Mouse (Mus musculus) kidney, postnatal 14 days (tissue): ENCODE results near the gene Rnft2.

ENCODE experiments used
- DNase-seq: peaks from one replicate; pipeline ENCODE4 v3.0.0; 2022; ENCODE audit warnings: mixed read lengths

Rnft2 gene

GRCm38 (mm10) chr5:118171665-118172064 lies 73.3 kb downstream of the Rnft2 start:
- no peak for DNase-seq

GRCm38 (mm10) chr5:118170888-118171529 lies 73.9 kb downstream of the Rnft2 start:
- peak; percentile 46 for DNase-seq

GRCm38 (mm10) chr5:118169222-118170221 lies 75.4 kb downstream of the Rnft2 start:
- no peak for DNase-seq

- no peak for DNase-seq
Observed at GRCm38 (mm10) chr5:118167561-118167995, 77.3 kb downstream of the Rnft2 start.

GRCm38 (mm10) chr5:118165462-118165861 lies 79.5 kb downstream of the Rnft2 start:
- DNase-seq = no peak

- no peak for DNase-seq
Observed at GRCm38 (mm10) chr5:118164581-118164980, 80.3 kb downstream of the Rnft2 start, which contains the start of gene Hrk. TSS of gene Hrk (plus strand) at chr5:118164648.

- no peak for DNase-seq
Observed at GRCm38 (mm10) chr5:118160691-118161090, 84.2 kb downstream of the Rnft2 start.

- no peak for DNase-seq
Observed at GRCm38 (mm10) chr5:118156976-118157375, 87.9 kb downstream of the Rnft2 start.

- no peak for DNase-seq
Observed at GRCm38 (mm10) chr5:118155565-118155947, 89.4 kb downstream of the Rnft2 start.

- peak; percentile 91 for DNase-seq
Observed at GRCm38 (mm10) chr5:118154839-118155564, 89.9 kb downstream of the Rnft2 start, which contains the start of gene Fbxw8. TSS of gene Fbxw8 (minus strand) at chr5:118155464.

GRCm38 (mm10) chr5:118149711-118150110 lies 95.2 kb downstream of the Rnft2 start:
- no peak for DNase-seq

GRCm38 (mm10) chr5:118147264-118147663 lies 97.7 kb downstream of the Rnft2 start:
- DNase-seq = no peak

- peak; percentile 34 for DNase-seq
Observed at GRCm38 (mm10) chr5:118145999-118146679, 98.8 kb downstream of the Rnft2 start.

GRCm38 (mm10) chr5:118145458-118145857 lies 99.5 kb downstream of the Rnft2 start:
- DNase-seq = no peak

- DNase-seq = no peak
Observed at GRCm38 (mm10) chr5:118144770-118145169, 100.1 kb downstream of the Rnft2 start.

GRCm38 (mm10) chr5:118144327-118144726 lies 100.6 kb downstream of the Rnft2 start:
- no peak for DNase-seq

- peak; percentile 70 for DNase-seq
Observed at GRCm38 (mm10) chr5:118143211-118144026, 101.5 kb downstream of the Rnft2 start.

- DNase-seq = no peak
Observed at GRCm38 (mm10) chr5:118142471-118142870, 102.4 kb downstream of the Rnft2 start.
